Mouse (Mus musculus): ENCODE measurements at regions not wholly inside any gene's neighbourhood (a gene's known extent, or its start where the extent isn't known, plus 50 kb on each side); places are given as distances from the start of the nearest gene placed in this dataset.

GRCm38 (mm10) chr15:74461935-74462334 is 174.2 kb downstream of the Mroh4 start:
- DNase-seq (ENCODE audit: low spot score) = no peak

- DNase-seq (ENCODE audit: low spot score) = peak; percentile 34
Observed at GRCm38 (mm10) chr15:74459345-74459975, 176.7 kb downstream of the Mroh4 start.

- DNase-seq (ENCODE audit: low spot score) = peak; percentile 76
Observed at GRCm38 (mm10) chr15:74458940-74459339, 177.2 kb downstream of the Mroh4 start.

- DNase-seq (ENCODE audit: low spot score) = no peak
Observed at GRCm38 (mm10) chr15:74457965-74458364, 178.2 kb downstream of the Mroh4 start.

- DNase-seq (ENCODE audit: low spot score) = no peak
Observed at GRCm38 (mm10) chr15:74456675-74457040, 179.5 kb downstream of the Mroh4 start.

- DNase-seq (ENCODE audit: low spot score) = no peak
Observed at GRCm38 (mm10) chr15:74455921-74456674, 180.1 kb downstream of the Mroh4 start.

GRCm38 (mm10) chr15:74454543-74454942 is 181.6 kb downstream of the Mroh4 start:
- no peak for DNase-seq (ENCODE audit: low spot score)

- no peak for DNase-seq (ENCODE audit: low spot score)
Observed at GRCm38 (mm10) chr15:74453810-74454209, 182.3 kb downstream of the Mroh4 start.

- no peak for DNase-seq (ENCODE audit: low spot score)
Observed at GRCm38 (mm10) chr15:74452426-74452825, 183.7 kb downstream of the Mroh4 start.

- no peak for DNase-seq (ENCODE audit: low spot score)
Observed at GRCm38 (mm10) chr15:74441889-74442288, 194.3 kb downstream of the Mroh4 start.

GRCm38 (mm10) chr15:74426989-74427388 is 209.2 kb downstream of the Mroh4 start:
- DNase-seq (ENCODE audit: low spot score) = no peak

- DNase-seq (ENCODE audit: low spot score) = no peak
Observed at GRCm38 (mm10) chr15:74423001-74423400, 213.2 kb downstream of the Mroh4 start.

GRCm38 (mm10) chr15:74420550-74420949 is 215.6 kb downstream of the Mroh4 start:
- DNase-seq (ENCODE audit: low spot score) = no peak

GRCm38 (mm10) chr15:74418635-74419034 is 217.5 kb downstream of the Mroh4 start:
- no peak for DNase-seq (ENCODE audit: low spot score)

GRCm38 (mm10) chr15:74413217-74413616 is 222.9 kb downstream of the Mroh4 start:
- DNase-seq (ENCODE audit: low spot score) = peak; percentile 35

GRCm38 (mm10) chr15:74412261-74412660 is 223.9 kb downstream of the Mroh4 start:
- DNase-seq (ENCODE audit: low spot score) = no peak

GRCm38 (mm10) chr15:74411097-74411496 is 225.1 kb downstream of the Mroh4 start:
- peak; percentile 35 for DNase-seq (ENCODE audit: low spot score)

GRCm38 (mm10) chr15:74404866-74405265 is 231.3 kb downstream of the Mroh4 start:
- no peak for DNase-seq (ENCODE audit: low spot score)

- no peak for DNase-seq (ENCODE audit: low spot score)
Observed at GRCm38 (mm10) chr15:74401275-74401674, 234.9 kb downstream of the Mroh4 start.

- peak; percentile 15 for DNase-seq (ENCODE audit: low spot score)
Observed at GRCm38 (mm10) chr15:74396029-74396428, 240.1 kb downstream of the Mroh4 start.

GRCm38 (mm10) chr15:74387533-74387932 is 248.6 kb downstream of the Mroh4 start:
- DNase-seq (ENCODE audit: low spot score) = no peak

- DNase-seq (ENCODE audit: low spot score) = no peak
Observed at GRCm38 (mm10) chr15:74382556-74382955, 253.6 kb downstream of the Mroh4 start.

- no peak for DNase-seq (ENCODE audit: low spot score)
Observed at GRCm38 (mm10) chr15:74379366-74379765, 256.8 kb downstream of the Mroh4 start.

GRCm38 (mm10) chr15:74369461-74369860 is 266.7 kb downstream of the Mroh4 start:
- DNase-seq (ENCODE audit: low spot score) = no peak

Measured in layer of hippocampus, adult 11-12 months (tissue).